Mouse (Mus musculus): ENCODE results near the gene Tmem235. TPM values are rescaled to one million over a fixed set of nuclear protein-coding genes. Genes with fewer than 3 reads are reported as not detected.
"Not testable (repeated sequence)": the region's sequence is repeated elsewhere in the genome, so short reads cannot be mapped to it uniquely, and the experiment has no call there.

Tmem235 gene
- polyA plus RNA-seq (2011; ENCODE audit: insufficient read depth, insufficient read length, low read depth, missing spikeins): 0.37 TPM in 1 of 2 replicates, not detected in the other

GRCm38 (mm10) chr11:117860601-117861000 lies at the start of gene Tmem235:
Gene Tmem235, plus strand, starts transcription at chr11:117860752.
- Histone ChIP-seq H3K36me3 (ENCODE audit: control insufficient read depth, insufficient read depth, low read length, poor library complexity, severe bottlenecking) (peaks cover 13% of the 10 kb centered on the region), H3K9ac (ENCODE audit: low read depth, poor library complexity, severe bottlenecking) (no peak within 1 kb of the TSS), H3K27ac (ENCODE audit: insufficient read depth, low read length) (no peak within 1 kb of the TSS), H3K4me1 (ENCODE audit: control insufficient read depth, insufficient read depth, low read length) (peaks cover 7% of the 10 kb centered on the region), H3K9me3 (replicated peaks; ENCODE audit: control insufficient read depth, insufficient read depth, low read length, poor library complexity, severe bottlenecking) (no peaks in the 10 kb centered on the region), H3K27me3 (ENCODE audit: control insufficient read depth, insufficient read depth, low read length, poor library complexity, severe bottlenecking) (no peaks in the 10 kb centered on the region), H3K4me3 (ENCODE audit: low read depth, low read length) (peak within 1 kb of the TSS; percentile 39)
- TF ChIP-seq CTCF (IDR thresholded peaks at IDR 0.05; ENCODE audit: low read depth, low read length) (no peak), POLR2A (IDR thresholded peaks at IDR 0.05; ENCODE audit: insufficient read depth, low read length) (no peak), EP300 (IDR thresholded peaks at IDR 0.05; ENCODE audit: insufficient read depth, low read depth, low read length) (no peak)

DNA sequence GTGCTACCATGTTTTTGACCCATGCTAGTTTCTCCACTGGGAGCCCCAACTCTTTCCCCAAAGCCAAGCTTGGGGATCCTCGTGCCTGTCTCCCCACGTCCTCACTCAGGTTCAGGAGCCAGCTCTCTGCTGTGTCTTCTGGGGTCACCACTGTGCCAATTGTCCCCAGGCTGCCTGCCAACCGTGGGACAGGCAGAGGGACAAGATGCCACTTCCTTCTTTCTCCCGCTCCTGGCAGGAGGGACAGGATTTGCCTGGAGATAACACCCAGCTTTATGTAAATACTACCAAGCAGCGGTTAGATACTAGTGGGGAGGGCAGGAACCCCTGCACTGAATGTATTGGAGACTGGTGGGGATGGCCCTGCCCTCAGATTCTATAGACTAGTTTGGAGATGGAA lies 46.7 kb upstream of the Tmem235 start:
- peaks cover 13% of the 10 kb centered on the region for H3K36me3 ChIP-seq (ENCODE audit: control insufficient read depth, insufficient read depth, low read length, poor library complexity, severe bottlenecking)
- H3K4me3 ChIP-seq (ENCODE audit: low read depth, low read length): no peak overlapping the region
- H3K4me1 ChIP-seq (ENCODE audit: control insufficient read depth, insufficient read depth, low read length): peaks cover 2% of the 10 kb centered on the region
- no peaks in the 10 kb centered on the region for H3K9me3 ChIP-seq (replicated peaks; ENCODE audit: control insufficient read depth, insufficient read depth, low read length, poor library complexity, severe bottlenecking)
- H3K9ac ChIP-seq (ENCODE audit: low read depth, poor library complexity, severe bottlenecking): no peak overlapping the region
- no peak for TF ChIP-seq EP300 (IDR thresholded peaks at IDR 0.05; ENCODE audit: insufficient read depth, low read depth, low read length)
- TF ChIP-seq POLR2A (IDR thresholded peaks at IDR 0.05; ENCODE audit: insufficient read depth, low read length): no peak
- no peak for TF ChIP-seq CTCF (IDR thresholded peaks at IDR 0.05; ENCODE audit: low read depth, low read length)
- H3K27ac ChIP-seq (ENCODE audit: insufficient read depth, low read length): no peak overlapping the region
- H3K27me3 ChIP-seq (ENCODE audit: control insufficient read depth, insufficient read depth, low read length, poor library complexity, severe bottlenecking): no peaks in the 10 kb centered on the region

- H3K36me3 ChIP-seq (ENCODE audit: control insufficient read depth, insufficient read depth, low read length, poor library complexity, severe bottlenecking): peaks cover 18% of the 10 kb centered on the region
Observed at GRCm38 (mm10) chr11:117814704-117815366, 45.7 kb upstream of the Tmem235 start.

DNA sequence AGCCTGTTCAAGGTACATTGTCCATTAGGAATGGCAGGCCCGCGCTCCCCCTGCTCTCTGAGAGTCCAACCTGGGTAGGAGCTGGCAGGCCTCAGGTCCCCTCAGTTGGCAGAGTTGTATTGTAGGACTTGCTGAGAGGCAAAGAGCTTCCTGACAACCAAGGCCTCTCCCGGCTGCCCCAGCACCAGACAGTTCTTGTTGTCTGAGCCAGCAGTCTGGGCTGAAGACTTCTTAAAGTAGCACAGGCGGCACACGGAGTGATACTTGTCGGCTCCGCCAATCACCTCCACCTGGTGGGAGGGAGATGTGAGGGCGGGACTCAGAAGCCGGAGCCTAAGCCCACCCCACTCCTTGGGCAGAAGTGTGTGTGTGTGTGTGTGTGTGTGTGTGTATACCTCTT lies 44.7 kb upstream of the Tmem235 start:
- H3K27ac ChIP-seq (ENCODE audit: insufficient read depth, low read length); H3K9ac ChIP-seq (ENCODE audit: low read depth, poor library complexity, severe bottlenecking); H3K9me3 ChIP-seq (replicated peaks; ENCODE audit: control insufficient read depth, insufficient read depth, low read length, poor library complexity, severe bottlenecking); H3K4me1 ChIP-seq (ENCODE audit: control insufficient read depth, insufficient read depth, low read length); H3K27me3 ChIP-seq (ENCODE audit: control insufficient read depth, insufficient read depth, low read length, poor library complexity, severe bottlenecking); H3K4me3 ChIP-seq (ENCODE audit: low read depth, low read length): not testable (repeated sequence)
- peaks cover 22% of the 10 kb centered on the region for H3K36me3 ChIP-seq (ENCODE audit: control insufficient read depth, insufficient read depth, low read length, poor library complexity, severe bottlenecking)

More at GRCm38 (mm10) chr11:117814704-117815366, 45.7 kb upstream of the Tmem235 start:
- Histone ChIP-seq H3K4me3 (ENCODE audit: low read depth, low read length) (no peak overlapping the region), H3K27ac (ENCODE audit: insufficient read depth, low read length) (no peak overlapping the region), H3K9me3 (replicated peaks; ENCODE audit: control insufficient read depth, insufficient read depth, low read length, poor library complexity, severe bottlenecking) (no peaks in the 10 kb centered on the region), H3K9ac (ENCODE audit: low read depth, poor library complexity, severe bottlenecking) (no peak overlapping the region), H3K4me1 (ENCODE audit: control insufficient read depth, insufficient read depth, low read length) (peaks cover 4% of the 10 kb centered on the region), H3K27me3 (ENCODE audit: control insufficient read depth, insufficient read depth, low read length, poor library complexity, severe bottlenecking) (no peaks in the 10 kb centered on the region)
- TF ChIP-seq POLR2A (IDR thresholded peaks at IDR 0.05; ENCODE audit: insufficient read depth, low read length): no peak
- no peak for TF ChIP-seq EP300 (IDR thresholded peaks at IDR 0.05; ENCODE audit: insufficient read depth, low read depth, low read length)
- TF ChIP-seq CTCF (IDR thresholded peaks at IDR 0.05; ENCODE audit: low read depth, low read length): no peak

DNA sequence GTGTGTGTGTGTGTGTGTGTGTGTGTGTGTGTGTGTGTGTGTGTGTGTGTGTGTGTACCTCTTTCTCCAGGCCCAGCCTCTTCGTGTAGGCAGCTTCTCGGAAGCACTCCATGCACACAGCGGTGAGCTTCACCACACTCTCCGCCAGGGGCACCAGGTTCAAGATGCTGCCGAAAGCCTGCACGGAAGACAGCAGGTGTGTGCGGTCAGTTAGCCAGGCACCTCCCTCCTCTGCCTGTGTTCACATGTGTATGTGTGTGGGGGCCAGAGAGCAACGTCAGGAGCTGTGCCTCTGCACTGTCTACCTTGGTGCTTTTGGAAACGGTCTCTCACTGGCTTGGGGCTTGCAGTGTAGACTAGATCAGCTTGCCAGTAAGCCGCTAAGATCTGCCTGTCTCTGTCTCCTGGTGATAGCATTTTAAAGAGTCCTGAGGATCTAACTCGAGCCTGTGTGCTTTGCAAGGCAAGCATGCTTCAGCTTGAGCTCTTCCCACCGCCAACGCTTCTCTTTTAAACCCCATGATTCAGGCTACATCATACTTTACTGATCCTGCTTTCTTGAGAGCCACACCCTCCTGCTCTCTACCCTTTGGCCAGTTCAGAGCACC lies 44.1 kb upstream of the Tmem235 start:
- Histone ChIP-seq H3K27me3 (ENCODE audit: control insufficient read depth, insufficient read depth, low read length, poor library complexity, severe bottlenecking) (no peaks in the 10 kb centered on the region), H3K36me3 (ENCODE audit: control insufficient read depth, insufficient read depth, low read length, poor library complexity, severe bottlenecking) (peaks cover 28% of the 10 kb centered on the region), H3K9me3 (replicated peaks; ENCODE audit: control insufficient read depth, insufficient read depth, low read length, poor library complexity, severe bottlenecking) (no peaks in the 10 kb centered on the region), H3K4me3 (ENCODE audit: low read depth, low read length) (no peak overlapping the region), H3K27ac (ENCODE audit: insufficient read depth, low read length) (no peak overlapping the region), H3K9ac (ENCODE audit: low read depth, poor library complexity, severe bottlenecking) (no peak overlapping the region), H3K4me1 (ENCODE audit: control insufficient read depth, insufficient read depth, low read length) (peaks cover 4% of the 10 kb centered on the region)
- TF ChIP-seq CTCF (IDR thresholded peaks at IDR 0.05; ENCODE audit: low read depth, low read length): no peak

- Histone ChIP-seq H3K9ac (ENCODE audit: low read depth, poor library complexity, severe bottlenecking) (no peak overlapping the region), H3K36me3 (ENCODE audit: control insufficient read depth, insufficient read depth, low read length, poor library complexity, severe bottlenecking) (peaks cover 35% of the 10 kb centered on the region), H3K27me3 (ENCODE audit: control insufficient read depth, insufficient read depth, low read length, poor library complexity, severe bottlenecking) (no peaks in the 10 kb centered on the region), H3K9me3 (replicated peaks; ENCODE audit: control insufficient read depth, insufficient read depth, low read length, poor library complexity, severe bottlenecking) (no peaks in the 10 kb centered on the region), H3K27ac (ENCODE audit: insufficient read depth, low read length) (no peak overlapping the region), H3K4me3 (ENCODE audit: low read depth, low read length) (no peak overlapping the region), H3K4me1 (ENCODE audit: control insufficient read depth, insufficient read depth, low read length) (peaks cover 4% of the 10 kb centered on the region)
- no peak for TF ChIP-seq CTCF (IDR thresholded peaks at IDR 0.05; ENCODE audit: low read depth, low read length)
- TF ChIP-seq POLR2A (IDR thresholded peaks at IDR 0.05; ENCODE audit: insufficient read depth, low read length): no peak
- no peak for TF ChIP-seq EP300 (IDR thresholded peaks at IDR 0.05; ENCODE audit: insufficient read depth, low read depth, low read length)
Observed at GRCm38 (mm10) chr11:117819095-117819494, 41.5 kb upstream of the Tmem235 start.

Measured in ES-Bruce4 (cell line).